Mouse (Mus musculus) liver, embryonic 15.5 days (tissue): ENCODE results near the gene 1700020N01Rik. TPM values are rescaled to one million over a fixed set of nuclear protein-coding genes. Genes with fewer than 3 reads are reported as not detected.

ENCODE experiments used
- ATAC-seq: fragments of 200-750 bp; cut with Nextera tagmentation; 2 replicates; pipeline ENCODE4 v1.8.0; 2017; ENCODE audit warnings: moderate number of reproducible peaks, mild to moderate bottlenecking, moderate library complexity; ENCODE audit not compliant: insufficient read depth
- H3K27ac ChIP-seq: fragments of 300-500 bp; sonication (generic); replicated peaks from 2 replicates; pipeline ENCODE4 v1.5.1; 2015; ENCODE audit warnings: mild to moderate bottlenecking, inconsistent platforms
- H3K27me3 ChIP-seq: fragments of 300-500 bp; sonication (generic); 2 replicates; pipeline ENCODE4 v1.6.1; 2015; ENCODE audit warnings: mild to moderate bottlenecking, inconsistent platforms
- H3K36me3 ChIP-seq: fragments of 300-500 bp; sonication (generic); replicated peaks from 2 replicates; pipeline ENCODE4 v1.6.1; 2015; ENCODE audit warnings: moderate library complexity, mild to moderate bottlenecking, inconsistent platforms
- H3K4me1 ChIP-seq: fragments of 300-500 bp; sonication (generic); replicated peaks from 2 replicates; pipeline ENCODE4 v1.6.1; 2015; ENCODE audit warnings: inconsistent platforms
- H3K4me2 ChIP-seq: fragments of 300-500 bp; sonication (generic); 2 replicates; pipeline ENCODE4 v1.6.1; 2015; ENCODE audit warnings: moderate library complexity, mild to moderate bottlenecking, inconsistent platforms
- H3K4me3 ChIP-seq: fragments of 300-500 bp; sonication (generic); replicated peaks from 2 replicates; pipeline ENCODE4 v1.5.1; 2015; ENCODE audit warnings: mild to moderate bottlenecking, inconsistent platforms
- H3K9ac ChIP-seq: fragments of 300-500 bp; sonication (generic); 2 replicates; pipeline ENCODE4 v1.6.1; 2015; ENCODE audit warnings: moderate library complexity, mild to moderate bottlenecking, inconsistent platforms
- H3K9me3 ChIP-seq: fragments of 300-500 bp; sonication (generic); replicated peaks from 2 replicates; pipeline ENCODE4 v1.6.1; 2016; ENCODE audit warnings: inconsistent platforms
- WGBS: fragments of 180-500 bp; shearing (Covaris S2); methylation state at CpG from one replicate; pipeline ENCODE4 v1.1.7; 2015; ENCODE audit warnings: mixed read lengths; ENCODE audit not compliant: insufficient replicate concordance; 5-methylcytosine and 5-hydroxymethylcytosine counted together
- polyA plus RNA-seq: library from polyadenylated mRNA; unstranded; fragments of >200 nt; fragmentation: Nextera tagmentation; extraction: Ambion mirVana; gene quantifications from 2 replicates; pipeline ENCODE4 v1.2.1, GENCODE M21; 2015

The 1700020N01Rik gene
- polyA plus RNA-seq, 1 experiment from 2014 or later: not detected

- no peak for ATAC-seq
- Histone ChIP-seq H3K36me3 (no peaks in the 10 kb centered on the region), H3K4me3 (no peak overlapping the region), H3K9me3 (no peaks in the 10 kb centered on the region), H3K4me1 (no peaks in the 10 kb centered on the region), H3K27ac (no peak overlapping the region), H3K27me3 (no peaks in the 10 kb centered on the region), H3K4me2 (no peak overlapping the region), H3K9ac (no peak overlapping the region)
- 65% methylated on average over 5 of the region's 5 CpGs for WGBS
Observed at GRCm38 (mm10) chr10:21564189-21564588, 28.8 kb upstream of the 1700020N01Rik start.

DNA sequence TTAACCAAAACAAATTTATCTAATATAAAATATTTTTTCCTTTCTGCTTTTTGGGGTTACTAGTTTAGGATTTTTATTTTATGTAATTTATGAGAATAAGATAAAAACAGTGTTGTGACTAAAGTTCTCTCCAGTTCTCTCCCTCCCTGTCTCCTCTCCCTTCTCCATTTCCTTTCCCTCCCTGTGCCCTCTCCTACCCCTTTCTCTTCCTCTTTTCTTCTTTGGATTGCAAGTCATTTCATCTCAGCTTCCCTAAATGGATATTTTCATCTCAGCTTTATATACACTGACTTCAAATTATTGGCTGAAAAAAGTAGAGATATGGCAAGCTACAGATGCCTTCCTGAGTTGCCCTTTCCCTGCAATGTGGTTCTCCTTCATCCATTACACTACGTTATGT lies 26.9 kb upstream of the 1700020N01Rik start:
- 64% methylated on average over 1 of the region's 1 CpGs for WGBS
- no peaks in the 10 kb centered on the region for H3K36me3 ChIP-seq
- ATAC-seq: no peak

DNA sequence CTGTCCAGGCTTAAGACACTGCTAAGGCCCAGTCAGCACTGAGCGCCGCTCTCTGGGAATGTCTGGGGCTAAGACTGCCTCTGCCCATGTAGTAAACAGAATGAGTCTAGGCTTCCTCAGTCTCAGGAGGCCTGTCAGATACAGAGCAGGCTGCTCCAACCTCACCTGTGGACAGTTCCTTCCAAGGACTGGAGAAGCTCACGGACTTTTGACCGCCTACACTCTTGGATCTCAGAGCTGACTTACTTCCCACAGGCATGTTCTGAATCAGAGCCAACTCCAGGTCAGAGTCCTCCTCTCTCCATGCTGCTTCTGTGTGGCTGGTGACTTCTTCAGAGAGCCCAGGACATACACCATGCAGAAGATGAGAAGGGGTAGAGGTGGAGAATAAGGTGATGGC lies 21.3 kb upstream of the 1700020N01Rik start:
- no peak for ATAC-seq
- 58% methylated on average over 4 of the region's 4 CpGs for WGBS
- H3K9me3 ChIP-seq: no peaks in the 10 kb centered on the region
- no peaks in the 10 kb centered on the region for H3K4me1 ChIP-seq
- no peak overlapping the region for H3K9ac ChIP-seq
- H3K36me3 ChIP-seq: no peaks in the 10 kb centered on the region
- no peak overlapping the region for H3K27ac ChIP-seq
- no peaks in the 10 kb centered on the region for H3K27me3 ChIP-seq
- H3K4me2 ChIP-seq: no peak overlapping the region
- no peak overlapping the region for H3K4me3 ChIP-seq

More for the DNA sequence above, 26.9 kb upstream of the 1700020N01Rik start:
- H3K27me3 ChIP-seq: no peaks in the 10 kb centered on the region
- H3K4me3 ChIP-seq: no peak overlapping the region
- no peak overlapping the region for H3K9ac ChIP-seq
- H3K4me1 ChIP-seq: no peaks in the 10 kb centered on the region
- no peak overlapping the region for H3K27ac ChIP-seq
- no peaks in the 10 kb centered on the region for H3K9me3 ChIP-seq
- no peak overlapping the region for H3K4me2 ChIP-seq

GRCm38 (mm10) chr10:21573713-21574112 lies 19.2 kb upstream of the 1700020N01Rik start:
- H3K36me3 ChIP-seq: no peaks in the 10 kb centered on the region
- no peak overlapping the region for H3K4me2 ChIP-seq
- WGBS: 42% methylated on average over 4 of the region's 4 CpGs
- no peak overlapping the region for H3K9ac ChIP-seq
- no peaks in the 10 kb centered on the region for H3K9me3 ChIP-seq
- no peaks in the 10 kb centered on the region for H3K4me1 ChIP-seq
- no peak overlapping the region for H3K4me3 ChIP-seq
- H3K27ac ChIP-seq: no peak overlapping the region
- ATAC-seq: no peak
- H3K27me3 ChIP-seq: no peaks in the 10 kb centered on the region

- no peaks in the 10 kb centered on the region for H3K36me3 ChIP-seq
- H3K27me3 ChIP-seq: no peaks in the 10 kb centered on the region
- no peaks in the 10 kb centered on the region for H3K4me1 ChIP-seq
- 68% methylated on average over 11 of the region's 11 CpGs for WGBS
- no peak overlapping the region for H3K4me2 ChIP-seq
- no peak overlapping the region for H3K9ac ChIP-seq
- H3K27ac ChIP-seq: no peak overlapping the region
- no peak for ATAC-seq
- H3K9me3 ChIP-seq: no peaks in the 10 kb centered on the region
- H3K4me3 ChIP-seq: no peak overlapping the region
Observed at GRCm38 (mm10) chr10:21575806-21576378, 17.1 kb upstream of the 1700020N01Rik start.

GRCm38 (mm10) chr10:21577798-21578197 lies 15.1 kb upstream of the 1700020N01Rik start:
- 65% methylated on average over 6 of the region's 6 CpGs for WGBS
- H3K4me2 ChIP-seq: no peak overlapping the region
- no peaks in the 10 kb centered on the region for H3K36me3 ChIP-seq
- H3K27me3 ChIP-seq: no peaks in the 10 kb centered on the region
- no peaks in the 10 kb centered on the region for H3K4me1 ChIP-seq
- no peak overlapping the region for H3K9ac ChIP-seq
- no peaks in the 10 kb centered on the region for H3K9me3 ChIP-seq
- no peak overlapping the region for H3K27ac ChIP-seq
- no peak for ATAC-seq
- no peak overlapping the region for H3K4me3 ChIP-seq

DNA sequence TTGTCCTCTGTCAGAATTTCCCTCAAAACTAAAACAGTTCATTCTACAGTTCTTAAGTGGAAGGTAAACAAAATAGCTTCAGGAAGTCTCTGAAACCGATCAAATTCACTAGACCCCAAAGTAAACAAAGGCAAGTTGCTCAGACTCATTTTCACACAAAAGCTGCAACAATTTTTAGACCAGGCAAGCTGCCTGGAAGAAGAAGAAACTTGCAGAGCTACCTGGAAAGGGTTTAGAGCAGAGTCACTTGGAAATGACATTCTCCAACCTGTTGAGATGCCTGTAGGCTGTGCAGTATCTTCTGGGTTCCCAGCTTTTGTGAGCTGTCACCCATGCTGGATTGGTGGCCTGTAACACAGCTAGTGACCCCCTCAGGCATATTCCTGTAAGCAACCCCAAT lies 11.4 kb upstream of the 1700020N01Rik start:
- no peaks in the 10 kb centered on the region for H3K36me3 ChIP-seq
- no peak for ATAC-seq
- H3K9me3 ChIP-seq: no peaks in the 10 kb centered on the region
- no peak overlapping the region for H3K4me2 ChIP-seq
- no peaks in the 10 kb centered on the region for H3K27me3 ChIP-seq
- no peak overlapping the region for H3K27ac ChIP-seq
- 55% methylated on average over 1 of the region's 1 CpGs for WGBS
- no peak overlapping the region for H3K4me3 ChIP-seq
- H3K4me1 ChIP-seq: no peaks in the 10 kb centered on the region
- no peak overlapping the region for H3K9ac ChIP-seq

GRCm38 (mm10) chr10:21587041-21587440 lies 5.9 kb upstream of the 1700020N01Rik start:
- 63% methylated on average over 2 of the region's 2 CpGs for WGBS

GRCm38 (mm10) chr10:21588007-21588852 lies 4.7 kb upstream of the 1700020N01Rik start:
- no peaks in the 10 kb centered on the region for H3K27me3 ChIP-seq
- H3K36me3 ChIP-seq: no peaks in the 10 kb centered on the region
- no peak overlapping the region for H3K4me2 ChIP-seq
- no peaks in the 10 kb centered on the region for H3K4me1 ChIP-seq
- no peak overlapping the region for H3K4me3 ChIP-seq
- ATAC-seq: no peak
- WGBS: 60% methylated on average over 4 of the region's 4 CpGs
- no peak overlapping the region for H3K9ac ChIP-seq
- H3K9me3 ChIP-seq: no peaks in the 10 kb centered on the region
- H3K27ac ChIP-seq: no peak overlapping the region

More at GRCm38 (mm10) chr10:21587041-21587440, 5.9 kb upstream of the 1700020N01Rik start:
- no peak for ATAC-seq
- Histone ChIP-seq H3K36me3 (no peaks in the 10 kb centered on the region), H3K27ac (no peak overlapping the region), H3K4me2 (no peak overlapping the region), H3K9me3 (no peaks in the 10 kb centered on the region), H3K9ac (no peak overlapping the region), H3K27me3 (no peaks in the 10 kb centered on the region), H3K4me3 (no peak overlapping the region), H3K4me1 (no peaks in the 10 kb centered on the region)

GRCm38 (mm10) chr10:21600931-21601330 lies 8.0 kb downstream of the 1700020N01Rik start:
- H3K4me2 ChIP-seq: no peak overlapping the region
- no peak for ATAC-seq
- H3K27ac ChIP-seq: no peak overlapping the region
- H3K4me1 ChIP-seq: peaks cover 13% of the 10 kb centered on the region; the same call in 1 of the 2 replicates
- H3K9ac ChIP-seq: no peak overlapping the region
- H3K27me3 ChIP-seq: no peaks in the 10 kb centered on the region
- 27% methylated on average over 5 of the region's 5 CpGs for WGBS
- no peaks in the 10 kb centered on the region for H3K9me3 ChIP-seq
- H3K36me3 ChIP-seq: no peaks in the 10 kb centered on the region
- no peak overlapping the region for H3K4me3 ChIP-seq

DNA sequence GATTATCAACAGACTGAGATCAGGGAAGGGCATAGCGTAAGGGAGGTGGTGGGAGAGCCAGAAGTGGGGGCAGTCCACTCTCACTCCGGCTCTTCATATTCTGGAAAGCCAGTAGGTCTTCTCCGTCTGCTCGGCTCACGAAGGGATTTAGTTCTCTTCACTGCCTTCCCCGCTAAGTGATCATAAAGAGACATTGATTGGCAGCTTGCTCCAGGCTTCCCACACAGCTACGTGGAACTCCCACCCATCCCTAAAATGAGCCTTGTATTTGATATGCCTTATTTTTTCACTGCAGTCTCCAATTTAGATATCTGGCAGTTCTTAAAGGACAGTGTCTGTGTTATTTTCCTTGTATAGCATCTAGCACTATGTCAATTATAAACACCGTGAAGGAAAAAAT lies 11.5 kb downstream of the 1700020N01Rik start:
- H3K36me3 ChIP-seq: no peaks in the 10 kb centered on the region
- H3K27ac ChIP-seq: 0 out of 2 replicates have a peak overlapping the region, but pooled peaks have one; percentile 19
- 75% methylated on average over 8 of the region's 8 CpGs for WGBS

More for the DNA sequence above, 11.5 kb downstream of the 1700020N01Rik start:
- H3K9me3 ChIP-seq: no peaks in the 10 kb centered on the region
- peaks cover 18% of the 10 kb centered on the region; the same call in 1 of the 2 replicates for H3K4me1 ChIP-seq
- no peak overlapping the region for H3K4me2 ChIP-seq
- no peak overlapping the region for H3K4me3 ChIP-seq
- H3K9ac ChIP-seq: no peak overlapping the region
- no peaks in the 10 kb centered on the region for H3K27me3 ChIP-seq
- no peak for ATAC-seq
